Mouse (Mus musculus): ENCODE data around the gene Gm20458.

The Gm20458 gene

GRCm38 (mm10) chr2:164537003-164537402 lies 76.2 kb downstream of the Gm20458 start:
- no peak for DNase-seq (ENCODE audit: low spot score in 2 of 2)
